Comparison of ENCODE assay signal across 11 mouse cellular contexts in genomic region chr2:44304261-44304970, GRCm38 (mm10).
DNase-seq lines count a peak whose midpoint lies in the region; ATAC-seq and TF ChIP-seq lines count a peak whose summit lies in the region.
"Had no signal": no experiment of that assay in that cellular context is flagged by ENCODE, and none has a peak within 500 bp of the region (broad histone marks: within the 10 kb centered on the region; RNA-seq: fewer than 3 reads in every experiment).

No protein-coding gene starts in this region.

- ATAC-seq in forebrain, embryonic 11.5 days (replicated peaks; ENCODE audit: low FRiP score) = peak; percentile 12; the same call in 1 of the 2 replicates
- ATAC-seq in midbrain, embryonic 16.5 days = peak; percentile 25; the same call in 1 of the 2 replicates
- ATAC-seq: lung, postnatal 0 days had no signal

- no peaks in the 10 kb centered on the region; the same call in 1 of the 2 replicates for H3K4me1 ChIP-seq in forebrain, embryonic 11.5 days (replicated peaks; ENCODE audit: control insufficient read depth, insufficient read depth, low read length)
- peaks cover 19% of the 10 kb centered on the region for H3K4me1 ChIP-seq in forebrain, embryonic 10.5 days
- H3K4me1 ChIP-seq in cortical plate, adult 2 months (ENCODE audit: control insufficient read depth, insufficient read depth, low read length) = no peaks in the 10 kb centered on the region; the same call in 1 of the 2 replicates
- peaks cover 4% of the 10 kb centered on the region; the same call in 1 of the 2 replicates for H3K4me1 ChIP-seq in kidney, adult 2 months (ENCODE audit: control insufficient read depth, insufficient read depth, low read length)
- peaks cover 9% of the 10 kb centered on the region for H3K4me1 ChIP-seq in midbrain, embryonic 16.5 days (ENCODE audit: control insufficient read depth, insufficient read depth, low read length)
- H3K4me1 ChIP-seq in heart, embryonic 10.5 days = no peaks in the 10 kb centered on the region

- no peak for DNase-seq in forebrain, embryonic 11.5 days (ENCODE audit: low spot score)
- no peak for DNase-seq in forebrain, embryonic 10.5 days (ENCODE audit: extremely low spot score, low spot score)
- DNase-seq in kidney, adult 2 months = peak; percentile 53
- DNase-seq in urinary bladder, adult 18-20 months (ENCODE audit: low spot score in 2 of 2) = no peak
- no peak for DNase-seq in testis, postnatal 10 days (ENCODE audit: low spot score)
- DNase-seq in heart, embryonic 10.5 days (ENCODE audit: low spot score) = no peak
- DNase-seq: cerebellum, adult 11 months; heart, postnatal 36 days had no signal

- 0 out of 2 replicates have a peak overlapping the region, but pooled peaks have one; percentile 5 for H3K4me2 ChIP-seq in forebrain, embryonic 11.5 days (ENCODE audit: low read depth, low read length, severe bottlenecking)
- H3K4me2 ChIP-seq in midbrain, embryonic 16.5 days (ENCODE audit: low read length) = peak overlapping the region; percentile 35

- no peaks in the 10 kb centered on the region for H3K36me3 ChIP-seq in forebrain, embryonic 11.5 days (ENCODE audit: control insufficient read depth, insufficient read depth, low read length)
- no peaks in the 10 kb centered on the region for H3K36me3 ChIP-seq in forebrain, embryonic 10.5 days (replicated peaks)
- H3K36me3 ChIP-seq in kidney, adult 2 months (ENCODE audit: control insufficient read depth, insufficient read depth, low read length) = no peaks in the 10 kb centered on the region
- H3K36me3 ChIP-seq in midbrain, embryonic 16.5 days (ENCODE audit: control insufficient read depth, insufficient read depth, low read length) = no peaks in the 10 kb centered on the region
- H3K36me3 ChIP-seq in heart, embryonic 10.5 days = no peaks in the 10 kb centered on the region

- no peak overlapping the region for H3K27ac ChIP-seq in forebrain, embryonic 11.5 days (ENCODE audit: low read depth, low read length)
- no peak overlapping the region for H3K27ac ChIP-seq in forebrain, embryonic 10.5 days
- peak overlapping the region; percentile 65; the same call in 1 of the 2 replicates for H3K27ac ChIP-seq in cortical plate, adult 2 months (ENCODE audit: insufficient read depth, low read length)
- H3K27ac ChIP-seq in kidney, adult 2 months (ENCODE audit: insufficient read depth, low read depth, low read length) = 0 out of 2 replicates have a peak overlapping the region, but pooled peaks have one; percentile 71
- H3K27ac ChIP-seq in midbrain, embryonic 16.5 days (ENCODE audit: low read length) = 0 out of 2 replicates have a peak overlapping the region, but pooled peaks have one; percentile 8
- H3K27ac ChIP-seq in heart, embryonic 10.5 days = no peak overlapping the region

- H3K9me3 ChIP-seq in forebrain, embryonic 11.5 days (ENCODE audit: control insufficient read depth, low read length) = no peaks in the 10 kb centered on the region
- H3K9me3 ChIP-seq in forebrain, embryonic 10.5 days = no peaks in the 10 kb centered on the region
- H3K9me3 ChIP-seq in midbrain, embryonic 16.5 days (replicated peaks; ENCODE audit: control insufficient read depth, low read length, poor library complexity, severe bottlenecking) = no peaks in the 10 kb centered on the region
- H3K9me3 ChIP-seq in heart, embryonic 10.5 days = no peaks in the 10 kb centered on the region

- no peak overlapping the region for H3K9ac ChIP-seq in forebrain, embryonic 11.5 days (ENCODE audit: low read length)
- no peak overlapping the region for H3K9ac ChIP-seq in midbrain, embryonic 16.5 days (ENCODE audit: low read depth, low read length)

- H3K4me3 ChIP-seq in forebrain, embryonic 11.5 days (ENCODE audit: low read depth, low read length) = no peak overlapping the region
- no peak overlapping the region for H3K4me3 ChIP-seq in forebrain, embryonic 10.5 days
- no peak overlapping the region for H3K4me3 ChIP-seq in cortical plate, adult 2 months (ENCODE audit: insufficient read depth, low read length)
- H3K4me3 ChIP-seq in kidney, adult 2 months (ENCODE audit: insufficient read depth, low read depth, low read length) = no peak overlapping the region
- peak overlapping the region; percentile 4; the same call in 1 of the 2 replicates for H3K4me3 ChIP-seq in midbrain, embryonic 16.5 days (ENCODE audit: low read depth, low read length)
- no peak overlapping the region for H3K4me3 ChIP-seq in heart, embryonic 10.5 days

- H3K27me3 ChIP-seq in forebrain, embryonic 11.5 days (ENCODE audit: control insufficient read depth, insufficient read depth, low read length) = no peaks in the 10 kb centered on the region
- H3K27me3 ChIP-seq in forebrain, embryonic 10.5 days (ENCODE audit: poor library complexity, severe bottlenecking) = no peaks in the 10 kb centered on the region
- H3K27me3 ChIP-seq in kidney, adult 2 months (replicated peaks; ENCODE audit: control insufficient read depth, insufficient read depth, low read length) = no peaks in the 10 kb centered on the region
- no peaks in the 10 kb centered on the region for H3K27me3 ChIP-seq in midbrain, embryonic 16.5 days (ENCODE audit: control insufficient read depth, insufficient read depth, low read depth, low read length)
- H3K27me3 ChIP-seq in heart, embryonic 10.5 days (ENCODE audit: insufficient read depth, poor library complexity, severe bottlenecking) = no peaks in the 10 kb centered on the region

- TF ChIP-seq POLR2A in cortical plate, adult 2 months (IDR thresholded peaks at IDR 0.05; ENCODE audit: extremely low read depth, insufficient read depth, low read length) = no peak
- TF ChIP-seq POLR2A in kidney, adult 2 months (IDR thresholded peaks at IDR 0.05; ENCODE audit: low read depth, low read length) = no peak

- WGBS in forebrain, embryonic 11.5 days = 45% methylated on average over 9 of the region's 9 CpGs
- WGBS in forebrain, embryonic 10.5 days = 64% methylated on average over 9 of the region's 9 CpGs
- 55% methylated on average over 9 of the region's 9 CpGs for WGBS in kidney, adult 2 months
- 21% methylated on average over 9 of the region's 9 CpGs for WGBS in midbrain, embryonic 16.5 days
- 72% methylated on average over 9 of the region's 9 CpGs for WGBS in heart, embryonic 10.5 days

- TF ChIP-seq CTCF in cortical plate, adult 2 months (IDR thresholded peaks at IDR 0.05; ENCODE audit: extremely low read depth, insufficient read depth, low read length) = no peak
- no peak for TF ChIP-seq CTCF in kidney, adult 2 months (conservative IDR thresholded peaks at IDR 0.05; ENCODE audit: insufficient read depth, insufficient read length, low read depth, low read length)

Comparison
In these comparisons a context has a peak if more than half of its experiments do, and no peak if none do; other contexts are left out.
1. H3K27ac ChIP-seq: peak in cortical plate, adult 2 months (single experiment), kidney, adult 2 months (single experiment) and midbrain, embryonic 16.5 days (single experiment); none in forebrain, embryonic 11.5 days (single experiment), forebrain, embryonic 10.5 days (single experiment) and heart, embryonic 10.5 days (single experiment).